ENCODE assay signal across 10 mouse cellular contexts in the genomic region with DNA sequence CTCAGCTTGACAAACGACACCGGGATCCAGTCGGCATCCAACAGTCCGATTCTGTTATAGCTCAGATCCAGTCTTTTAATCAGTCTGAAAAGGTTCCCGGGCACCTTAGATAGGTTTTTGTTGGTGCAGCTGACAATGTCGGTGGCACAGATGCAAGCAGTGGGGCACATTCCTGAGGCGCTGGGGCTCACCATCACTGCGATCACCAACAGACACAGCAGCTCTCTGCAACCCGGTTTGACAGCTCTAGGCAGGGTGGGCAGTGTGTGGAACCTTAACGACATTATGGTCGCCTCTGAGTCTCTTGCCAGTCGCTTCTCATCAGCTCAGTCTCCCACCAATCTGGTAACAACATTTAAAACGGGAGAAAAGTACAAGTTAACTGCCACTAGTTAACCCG. TPM values are rescaled to one million over a fixed set of nuclear protein-coding genes. Genes with fewer than 3 reads are reported as not detected.
DNase-seq lines count a peak whose midpoint lies in the region; ATAC-seq and TF ChIP-seq lines count a peak whose summit lies in the region.
"Had no signal": no experiment of that assay in that cellular context is flagged by ENCODE, and none has a peak within 500 bp of the region (broad histone marks: within the 10 kb centered on the region; RNA-seq: fewer than 3 reads in every experiment).

No protein-coding gene starts in this region.

- H3K27me3 ChIP-seq in kidney, embryonic 16.5 days (ENCODE audit: insufficient read depth, low read length): no peaks in the 10 kb centered on the region
- peaks cover 19% of the 10 kb centered on the region for H3K27me3 ChIP-seq in embryonic facial prominence, embryonic 13.5 days
- peaks cover 11% of the 10 kb centered on the region; the same call in 1 of the 2 replicates for H3K27me3 ChIP-seq in intestine, embryonic 15.5 days (replicated peaks)
- H3K27me3 ChIP-seq in midbrain, postnatal 0 days (ENCODE audit: insufficient read depth, low read length): no peaks in the 10 kb centered on the region

- no peak for ATAC-seq in kidney, embryonic 16.5 days (ENCODE audit: low FRiP score, low TSS enrichment)
- ATAC-seq in embryonic facial prominence, embryonic 13.5 days (ENCODE audit: insufficient number of reproducible peaks, insufficient read depth, low FRiP score, low TSS enrichment, low read depth): no peak
- ATAC-seq in intestine, embryonic 15.5 days: no peak
- ATAC-seq in midbrain, postnatal 0 days (ENCODE audit: low FRiP score): no peak

- peak overlapping the region; percentile 82 for H3K4me3 ChIP-seq in kidney, embryonic 16.5 days (ENCODE audit: low read length)
- H3K4me3 ChIP-seq in embryonic facial prominence, embryonic 13.5 days: peak overlapping the region; percentile 74
- peak overlapping the region; percentile 82 for H3K4me3 ChIP-seq in intestine, embryonic 15.5 days (replicated peaks)
- H3K4me3 ChIP-seq in midbrain, postnatal 0 days (ENCODE audit: low read depth, low read length): peak overlapping the region; percentile 80

- WGBS in kidney, embryonic 16.5 days: 29% methylated on average over 14 of the region's 14 CpGs
- WGBS in embryonic facial prominence, embryonic 13.5 days: 27% methylated on average over 14 of the region's 14 CpGs
- WGBS in intestine, embryonic 15.5 days: 32% methylated on average over 14 of the region's 14 CpGs
- WGBS in midbrain, postnatal 0 days: 23% methylated on average over 14 of the region's 14 CpGs

- peaks cover 6% of the 10 kb centered on the region; the same call in 1 of the 2 replicates for H3K36me3 ChIP-seq in kidney, embryonic 16.5 days (ENCODE audit: insufficient read depth, low read length)
- no peaks in the 10 kb centered on the region for H3K36me3 ChIP-seq in embryonic facial prominence, embryonic 13.5 days
- H3K36me3 ChIP-seq in intestine, embryonic 15.5 days: no peaks in the 10 kb centered on the region
- no peaks in the 10 kb centered on the region for H3K36me3 ChIP-seq in midbrain, postnatal 0 days (ENCODE audit: insufficient read depth, low read length)
- H3K36me3 ChIP-seq: G1E had no signal

- H3K9me3 ChIP-seq in kidney, embryonic 16.5 days (ENCODE audit: low read length): no peaks in the 10 kb centered on the region
- H3K9me3 ChIP-seq in embryonic facial prominence, embryonic 13.5 days: no peaks in the 10 kb centered on the region
- no peaks in the 10 kb centered on the region for H3K9me3 ChIP-seq in intestine, embryonic 15.5 days
- H3K9me3 ChIP-seq in midbrain, postnatal 0 days (ENCODE audit: low read length): no peaks in the 10 kb centered on the region

- peak overlapping the region; percentile 86 for H3K4me2 ChIP-seq in kidney, embryonic 16.5 days (replicated peaks; ENCODE audit: low read depth, low read length)
- peak overlapping the region; percentile 85 for H3K4me2 ChIP-seq in embryonic facial prominence, embryonic 13.5 days
- peak overlapping the region; percentile 94 for H3K4me2 ChIP-seq in intestine, embryonic 15.5 days (replicated peaks)
- H3K4me2 ChIP-seq in midbrain, postnatal 0 days (ENCODE audit: low read depth, low read length, poor library complexity, severe bottlenecking): peak overlapping the region; percentile 92

- H3K9ac ChIP-seq in kidney, embryonic 16.5 days (replicated peaks; ENCODE audit: low read length): 0 out of 2 replicates have a peak overlapping the region, but pooled peaks have one; percentile 95
- no peak overlapping the region for H3K9ac ChIP-seq in embryonic facial prominence, embryonic 13.5 days
- H3K9ac ChIP-seq in intestine, embryonic 15.5 days: 0 out of 2 replicates have a peak overlapping the region, but pooled peaks have one; percentile 85
- H3K9ac ChIP-seq in midbrain, postnatal 0 days (replicated peaks; ENCODE audit: low read length, poor library complexity, severe bottlenecking): 0 out of 2 replicates have a peak overlapping the region, but pooled peaks have one; percentile 36

- no peak overlapping the region for H3K27ac ChIP-seq in kidney, embryonic 16.5 days (ENCODE audit: low read length)
- no peak overlapping the region for H3K27ac ChIP-seq in embryonic facial prominence, embryonic 13.5 days
- H3K27ac ChIP-seq in intestine, embryonic 15.5 days: no peak overlapping the region
- no peak overlapping the region for H3K27ac ChIP-seq in midbrain, postnatal 0 days (ENCODE audit: low read depth, low read length)
- H3K27ac ChIP-seq: macrophage had no signal

- no peak for TF ChIP-seq CTCF in midbrain, postnatal 0 days (IDR thresholded peaks at IDR 0.05)

- H3K4me1 ChIP-seq in kidney, embryonic 16.5 days (ENCODE audit: insufficient read depth, low read length): peaks cover 11% of the 10 kb centered on the region; the same call in 1 of the 2 replicates
- peaks cover 15% of the 10 kb centered on the region for H3K4me1 ChIP-seq in embryonic facial prominence, embryonic 13.5 days
- H3K4me1 ChIP-seq in intestine, embryonic 15.5 days (replicated peaks): no peaks in the 10 kb centered on the region
- peaks cover 8% of the 10 kb centered on the region; the same call in 1 of the 2 replicates for H3K4me1 ChIP-seq in midbrain, postnatal 0 days (ENCODE audit: insufficient read depth, low read length)

- no peak for DNase-seq in kidney, postnatal 10 days
- DNase-seq in midbrain, postnatal 0 days (ENCODE audit: low spot score): no peak
- no peak for DNase-seq in urinary bladder, adult 18-20 months (ENCODE audit: low spot score in 2 of 2)
- no peak for DNase-seq in urinary bladder, adult 2 months (ENCODE audit: low spot score)
- DNase-seq in ovary, adult 18-20 months (ENCODE audit: low spot score): no peak

RNA-seq across cellular contexts. Expression of a gene that starts 0.7 kb away (rescaled TPM):
- polyA plus RNA-seq in kidney, embryonic 16.5 days (2015; fragmentation: Nextera tagmentation; extraction: Ambion mirVana): 6.0 and 6.3 TPM in 2 replicates
- polyA plus RNA-seq in embryonic facial prominence, embryonic 13.5 days (2015; fragmentation: Nextera tagmentation; extraction: Ambion mirVana): 3.3 and 3.4 TPM in 2 replicates
- polyA plus RNA-seq in intestine, embryonic 15.5 days (2015; fragmentation: Nextera tagmentation; extraction: Ambion mirVana): 3.4 and 4.0 TPM in 2 replicates
- total RNA-seq in midbrain, postnatal 0 days (2014; rRNA removed): 8.8 and 10.4 TPM in 2 replicates
- 7.0 and 8.1 TPM in 2 replicates for polyA plus RNA-seq in midbrain, postnatal 0 days (2015; fragmentation: Nextera tagmentation; extraction: Ambion mirVana)
- polyA plus RNA-seq in urinary bladder, adult 2 months (2012; rRNA removed): 18.5 and 22.7 TPM in 2 replicates

RNA-seq across cellular contexts. Expression of a gene that starts 0.8 kb away (rescaled TPM):
- polyA plus RNA-seq in kidney, embryonic 16.5 days (2015; fragmentation: Nextera tagmentation; extraction: Ambion mirVana): 11.4 and 12.8 TPM in 2 replicates
- polyA plus RNA-seq in embryonic facial prominence, embryonic 13.5 days (2015; fragmentation: Nextera tagmentation; extraction: Ambion mirVana): 6.6 and 6.9 TPM in 2 replicates
- polyA plus RNA-seq in intestine, embryonic 15.5 days (2015; fragmentation: Nextera tagmentation; extraction: Ambion mirVana): 6.8 and 8.3 TPM in 2 replicates
- 21.8 and 22.4 TPM in 2 replicates for total RNA-seq in midbrain, postnatal 0 days (2014; rRNA removed)
- 17.4 and 20.1 TPM in 2 replicates for polyA plus RNA-seq in midbrain, postnatal 0 days (2015; fragmentation: Nextera tagmentation; extraction: Ambion mirVana)
- polyA plus RNA-seq in urinary bladder, adult 2 months (2012; rRNA removed): 2.5 and 6.6 TPM in 2 replicates
- polyA plus RNA-seq: G1E, macrophage had no signal
